Mouse (Mus musculus): ENCODE data around the gene Gm14214.

The Gm14214 gene

GRCm38 (mm10) chr2:154769930-154770329 lies at the start of gene Gm14214:
Gene Gm14214 (minus strand): TSS chr2:154770030.
- no peak for DNase-seq

GRCm38 (mm10) chr2:154818599-154818998 lies 48.8 kb upstream of the Gm14214 start:
- no peak for DNase-seq

DNA sequence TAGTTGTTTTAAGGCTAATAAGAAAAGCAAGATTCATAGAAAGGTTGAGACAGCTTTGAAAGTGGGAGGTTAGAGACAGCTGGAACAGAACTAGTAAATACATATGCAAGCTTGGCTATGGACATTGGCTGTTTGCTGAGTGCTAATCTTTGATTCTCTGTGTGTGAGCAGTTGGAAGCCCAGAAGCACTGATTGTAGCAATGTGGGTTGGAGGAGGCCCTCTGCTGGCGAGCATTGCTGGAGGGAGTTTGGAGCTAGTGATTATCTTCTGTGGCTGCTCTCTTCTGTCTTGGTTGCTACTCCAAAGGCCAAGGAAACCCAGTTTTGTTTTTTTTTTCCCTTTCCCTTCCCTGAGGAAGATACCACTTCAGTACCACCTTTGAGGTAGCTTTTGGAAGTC lies 48.0 kb upstream of the Gm14214 start:
- DNase-seq = no peak

DNA sequence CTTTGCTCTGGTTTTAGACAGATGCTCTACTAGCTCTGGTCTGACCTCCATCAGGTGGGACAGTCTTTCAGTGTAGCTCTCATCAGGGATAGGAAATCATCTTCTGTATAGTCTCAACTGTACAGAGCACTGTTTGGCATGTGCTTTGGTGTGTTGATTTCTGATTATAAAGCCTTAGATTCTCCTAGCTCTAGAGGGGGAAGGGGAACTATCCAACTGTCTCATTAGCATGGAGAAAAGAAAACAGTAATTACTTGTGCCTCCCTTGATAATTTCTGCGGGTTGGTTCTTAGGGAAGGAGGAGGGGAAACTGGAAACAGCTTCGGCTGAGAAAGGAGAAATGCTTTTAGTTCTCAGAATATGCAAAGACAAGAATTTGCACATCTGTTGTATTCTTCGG lies 47.3 kb upstream of the Gm14214 start:
- DNase-seq = no peak

DNA sequence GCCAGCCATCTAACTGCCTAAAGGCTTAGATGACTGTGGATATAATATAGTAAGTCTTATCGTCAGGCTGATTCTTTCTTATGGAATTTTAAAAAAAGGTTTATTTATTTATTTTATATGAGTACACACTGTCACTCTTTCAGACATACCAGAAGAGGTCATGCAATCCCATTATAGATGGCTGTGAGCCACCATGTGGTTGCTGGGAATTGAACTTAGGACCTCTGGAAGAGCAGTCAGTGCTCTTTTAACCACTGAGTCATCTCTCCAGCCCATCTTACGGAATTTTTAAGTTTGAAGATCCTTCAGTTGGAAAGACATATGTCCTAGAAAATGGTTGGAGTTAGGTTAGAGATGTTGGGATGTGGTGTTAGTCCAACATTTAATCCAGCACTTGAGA lies 43.6 kb upstream of the Gm14214 start:
- no peak for DNase-seq

GRCm38 (mm10) chr2:154810821-154811220 lies 41.0 kb upstream of the Gm14214 start:
- DNase-seq = no peak

DNA sequence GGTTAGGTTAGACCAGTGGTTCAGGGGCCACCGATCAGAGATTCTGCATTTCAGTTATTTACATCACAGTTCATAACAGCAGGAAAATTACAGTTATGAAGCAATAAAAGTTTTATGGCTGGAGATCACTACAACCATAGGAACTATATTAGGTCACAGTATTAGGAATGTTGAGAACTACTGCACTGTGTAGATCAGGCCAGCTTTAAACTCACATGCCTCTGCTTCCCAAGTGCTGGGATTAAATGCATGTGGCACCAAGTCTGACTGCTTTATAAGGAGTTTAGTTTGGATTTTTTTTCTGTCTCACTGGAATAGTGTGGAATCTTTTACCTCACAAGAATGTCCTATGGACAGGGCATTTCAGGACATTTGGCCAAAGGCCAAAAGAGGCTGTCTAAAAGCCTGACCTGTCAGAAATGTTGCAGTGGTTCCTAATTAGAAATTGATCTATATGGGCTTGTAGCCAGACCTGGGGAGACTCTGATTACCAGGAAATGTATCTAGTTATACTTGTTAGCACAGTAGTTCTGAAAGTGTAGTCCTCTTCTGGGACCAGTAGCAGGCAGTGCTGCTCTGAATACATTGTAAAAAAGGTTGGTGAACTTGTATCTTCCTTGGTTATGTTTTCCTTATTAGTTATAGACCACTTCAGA lies 39.4 kb upstream of the Gm14214 start:
- no peak for DNase-seq

DNA sequence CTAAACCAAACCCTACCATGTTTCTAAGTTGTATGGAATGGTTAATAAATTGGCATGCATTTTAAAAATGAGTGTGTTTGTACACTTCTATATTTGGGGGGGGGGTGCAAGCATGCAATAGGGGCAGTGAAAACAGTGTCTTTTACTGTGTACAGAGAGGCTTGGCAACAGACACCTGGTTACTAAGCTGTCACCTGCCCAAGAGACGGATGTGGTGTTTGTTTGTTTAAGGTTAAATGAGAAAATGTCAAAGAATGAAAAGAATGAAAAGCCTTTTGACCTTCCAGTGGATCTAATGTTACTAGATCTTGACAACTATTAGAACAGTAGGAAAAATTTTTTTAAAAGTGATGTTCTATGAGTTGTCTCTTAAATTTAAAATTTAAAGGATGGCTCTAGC lies 37.9 kb upstream of the Gm14214 start:
- no peak for DNase-seq

- DNase-seq = no peak
Measured at GRCm38 (mm10) chr2:154803845-154804244, 34.0 kb upstream of the Gm14214 start.

DNA sequence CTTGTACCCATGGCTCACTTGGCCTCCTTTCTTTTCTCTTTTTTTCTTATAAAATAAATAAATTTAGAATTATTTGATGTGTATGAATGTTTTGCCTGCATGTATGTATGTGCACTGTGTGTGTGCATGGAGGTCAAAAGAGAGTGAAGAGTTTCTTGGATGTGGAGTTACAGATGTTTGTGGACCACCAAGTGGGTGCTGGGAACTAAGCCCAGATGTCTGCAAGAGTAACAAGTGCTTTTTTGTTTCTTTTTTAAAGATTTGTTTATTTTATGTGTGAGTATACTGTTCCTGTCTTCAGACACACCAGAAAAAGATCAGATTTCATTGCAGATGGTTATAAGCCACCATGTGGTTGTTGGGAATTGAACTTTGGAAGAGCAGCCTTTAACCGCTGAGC lies 33.5 kb upstream of the Gm14214 start:
- DNase-seq = no peak

DNA sequence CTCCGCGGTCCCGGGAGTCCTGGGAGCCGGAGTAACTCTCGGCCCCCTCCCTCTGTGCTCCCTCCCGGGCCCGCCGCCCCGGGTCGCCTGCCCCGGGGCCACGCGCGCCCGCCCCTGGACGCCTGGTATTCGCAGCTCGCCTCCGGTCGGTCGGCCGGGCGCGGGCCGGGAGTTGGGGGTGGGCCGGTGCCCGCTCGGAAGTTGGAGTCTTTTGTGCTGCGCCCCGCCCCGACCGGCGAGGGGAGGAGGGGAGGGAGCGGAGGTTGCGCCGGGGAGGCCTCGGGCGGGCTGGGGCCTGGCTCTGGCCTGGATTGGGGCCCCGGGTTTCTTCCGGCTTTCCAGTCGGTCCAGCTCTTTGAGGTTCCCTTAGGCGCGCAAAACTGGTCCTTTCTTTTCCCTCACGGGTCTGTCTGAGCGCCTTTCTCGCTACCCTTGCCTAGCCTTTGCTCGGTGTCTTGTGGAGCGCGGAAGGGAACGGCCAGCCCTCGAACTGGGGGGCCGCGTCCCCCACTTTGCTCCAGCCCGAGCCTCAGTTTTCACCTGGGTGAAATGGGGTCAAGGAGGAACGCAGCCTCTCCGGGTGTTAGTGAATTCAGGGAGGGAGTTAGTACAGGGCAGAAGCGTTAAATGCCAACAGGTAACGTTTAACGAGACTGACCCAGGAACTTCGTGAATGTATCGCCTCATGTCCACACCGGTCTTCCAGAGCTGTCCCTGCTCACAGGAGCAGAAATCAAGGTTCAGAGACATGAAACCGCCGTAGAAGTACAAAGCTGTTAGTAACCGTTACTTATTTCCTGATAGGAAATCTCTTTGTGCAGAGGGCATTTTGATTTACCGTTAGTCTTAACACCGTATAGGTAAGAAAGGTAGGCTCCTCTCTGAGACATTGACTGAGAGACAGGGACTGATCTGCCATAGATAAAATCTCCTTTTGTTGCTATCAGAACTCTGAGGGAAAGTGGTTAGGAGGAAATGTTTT lies 22.1 kb upstream of the Gm14214 start:
- DNase-seq = peak; percentile 99

DNA sequence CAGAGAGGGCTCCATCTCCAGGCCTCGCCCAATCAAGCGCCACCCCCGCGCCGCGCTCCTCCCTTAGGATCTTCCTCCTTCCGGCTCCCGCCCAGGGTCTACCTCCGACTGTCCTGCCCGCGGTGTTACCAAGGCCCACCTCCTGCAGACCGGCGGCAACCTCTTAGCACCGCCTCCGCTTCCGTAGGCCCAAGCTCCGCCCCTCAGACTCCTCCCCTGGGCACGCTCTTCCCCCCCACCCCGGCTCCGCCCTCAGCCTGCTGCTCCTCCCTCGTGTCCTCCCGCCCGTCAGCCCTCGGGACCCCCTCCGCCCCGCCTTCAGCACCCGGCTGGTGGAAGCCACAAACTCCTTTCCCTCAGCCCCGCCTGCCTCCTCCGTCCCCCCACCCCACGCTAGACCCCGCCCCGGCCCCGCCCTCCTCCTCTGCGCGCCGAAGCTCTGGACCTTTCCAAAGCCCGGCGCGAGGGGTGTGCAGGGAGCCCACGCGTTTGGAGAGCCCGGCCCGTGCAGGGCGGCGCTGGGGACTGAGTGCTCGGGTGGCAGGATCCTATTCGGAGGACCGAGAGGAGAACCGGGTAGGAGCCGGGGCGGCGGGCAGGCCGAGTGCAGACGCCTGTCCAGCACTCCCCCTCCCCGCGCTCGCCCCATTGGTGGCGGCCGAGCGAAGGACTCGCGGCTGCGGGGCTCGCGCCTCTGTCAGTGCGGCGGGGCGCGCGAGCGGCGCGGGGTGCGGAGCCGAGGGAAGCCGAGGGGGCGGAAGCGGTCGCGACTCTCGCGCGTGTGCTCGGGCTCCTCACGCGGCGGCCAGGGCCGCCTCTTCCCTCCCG lies 21.0 kb upstream of the Gm14214 start, which contains the start of the genes Raly and a:
Gene Raly, plus strand, starts transcription at position 441 of the 828 bp plus-strand sequence.
Gene a, plus strand, starts transcription at position 747 of the 828 bp plus-strand sequence.
- peak; percentile 100 for DNase-seq

GRCm38 (mm10) chr2:154789977-154790655 lies 20.3 kb upstream of the Gm14214 start:
- DNase-seq = peak; percentile 91

- DNase-seq = no peak
Measured at GRCm38 (mm10) chr2:154789381-154789780, 19.6 kb upstream of the Gm14214 start.

GRCm38 (mm10) chr2:154786776-154787175 lies 16.9 kb upstream of the Gm14214 start:
- no peak for DNase-seq

- DNase-seq = peak; percentile 82
Measured at GRCm38 (mm10) chr2:154786187-154786586, 16.4 kb upstream of the Gm14214 start.

DNA sequence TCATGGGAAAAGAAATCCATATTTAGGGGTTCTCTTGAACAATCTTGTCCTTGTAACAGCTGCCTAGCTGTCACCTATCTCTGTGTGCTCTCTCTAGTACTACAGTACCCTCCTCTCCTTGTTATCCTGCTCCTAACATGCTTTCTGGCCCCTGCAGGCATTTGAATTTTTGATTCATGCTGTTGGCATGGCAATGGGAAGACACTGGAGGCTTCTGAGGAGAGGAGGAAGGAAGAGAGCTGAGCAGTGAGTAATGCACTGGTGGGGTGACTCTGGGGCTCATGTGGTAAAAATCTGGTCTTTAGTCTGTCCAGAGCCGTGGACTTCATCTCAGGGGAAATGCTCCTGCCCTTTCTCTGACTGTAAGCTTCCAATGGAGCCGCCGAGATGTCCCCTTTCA lies 15.5 kb upstream of the Gm14214 start:
- peak; percentile 77 for DNase-seq

DNA sequence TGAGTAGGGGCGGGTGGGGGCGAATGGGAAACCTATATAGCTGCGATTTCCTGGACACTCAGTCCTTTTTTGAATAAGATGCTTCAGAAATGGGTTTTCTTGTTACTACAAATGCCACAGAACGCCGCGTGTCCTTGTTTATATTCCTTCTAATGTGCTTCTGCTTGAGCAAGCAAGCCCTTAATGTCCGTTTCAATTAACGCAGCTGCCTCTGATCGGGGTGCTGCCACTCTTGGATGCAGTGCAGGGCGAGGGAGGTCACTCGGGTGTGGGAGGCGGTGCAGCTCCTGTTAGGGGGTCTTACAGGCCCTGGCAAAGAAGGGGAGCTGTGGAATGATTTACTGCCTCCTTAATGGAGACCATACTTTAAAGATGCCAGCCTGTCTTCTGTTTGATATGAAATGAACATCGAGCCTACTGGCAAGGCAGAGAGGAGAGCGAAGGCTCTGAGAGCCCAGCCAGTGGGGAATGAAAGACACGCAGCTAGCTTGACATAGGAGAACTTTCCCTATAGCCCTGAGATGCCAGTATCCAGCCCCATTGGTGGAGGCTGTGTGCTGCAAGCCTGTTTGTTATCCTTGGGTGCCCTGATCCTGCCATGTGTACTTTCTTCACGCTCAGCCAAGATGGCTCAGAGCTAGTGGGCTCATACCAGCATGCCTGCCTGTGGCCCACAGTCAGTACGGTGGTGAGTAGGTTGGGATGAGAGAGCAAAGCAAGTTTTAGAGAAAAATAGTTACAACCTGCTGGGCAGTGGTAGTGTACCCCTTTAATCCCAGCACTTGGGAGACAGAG lies 13.2 kb upstream of the Gm14214 start:
- peak; percentile 74 for DNase-seq

GRCm38 (mm10) chr2:154782361-154782760 lies 12.5 kb upstream of the Gm14214 start:
- peak; percentile 39 for DNase-seq

- DNase-seq = peak; percentile 78
Measured at GRCm38 (mm10) chr2:154779648-154780047, 9.8 kb upstream of the Gm14214 start.

GRCm38 (mm10) chr2:154776496-154776895 lies 6.7 kb upstream of the Gm14214 start:
- peak; percentile 80 for DNase-seq
